Mouse (Mus musculus) neutrophil, adult 5-6 weeks (primary cell): ENCODE data around the gene Cdc42ep2. TPM values are rescaled to one million over a fixed set of nuclear protein-coding genes. Genes with fewer than 3 reads are reported as not detected.
A peak's percentile ranks its signal among the peaks of the same experiment; 100 is the strongest.

ENCODE experiments used
- ATAC-seq: fragments of 151-379, 151-347 bp; 2 replicates; pipeline ENCODE4 v1.8.0; 2017; ENCODE audit warnings: mild to moderate bottlenecking, moderate TSS enrichment; ENCODE audit not compliant: insufficient number of reproducible peaks, poor library complexity, low FRiP score, severe bottlenecking; ENCODE audit errors: extremely low read depth
- total RNA-seq: library from RNA; stranded (forward); fragments of 200-1000 nt; gene quantifications from 2 replicates; pipeline ENCODE4 v1.2.3, GENCODE M21; 2017

Gene Cdc42ep2
- total RNA-seq: 3.8 and 4.8 TPM in 2 replicates

- peak; percentile 90 for ATAC-seq
Observed at GRCm38 (mm10) chr19:5924713-5925093, at the start of gene Cdc42ep2. Gene Cdc42ep2, minus strand, starts transcription at chr19:5924816.

- ATAC-seq: no peak
Observed at GRCm38 (mm10) chr19:5967664-5968063, 43.0 kb upstream of the Cdc42ep2 start.

GRCm38 (mm10) chr19:5966786-5967185 lies 42.2 kb upstream of the Cdc42ep2 start:
- no peak for ATAC-seq

- ATAC-seq: no peak
Observed at GRCm38 (mm10) chr19:5965910-5966309, 41.3 kb upstream of the Cdc42ep2 start.

- ATAC-seq: peak; percentile 84
Observed at GRCm38 (mm10) chr19:5965280-5965679, 40.7 kb upstream of the Cdc42ep2 start.

GRCm38 (mm10) chr19:5964804-5965203 lies 40.2 kb upstream of the Cdc42ep2 start:
- no peak for ATAC-seq

GRCm38 (mm10) chr19:5963883-5964562 lies 39.4 kb upstream of the Cdc42ep2 start, which contains the start of gene Pola2:
Gene Pola2, minus strand, starts transcription at chr19:5964202.
- peak; percentile 62 for ATAC-seq

- ATAC-seq: no peak
Observed at GRCm38 (mm10) chr19:5962651-5963050, 38.0 kb upstream of the Cdc42ep2 start.

- no peak for ATAC-seq
Observed at GRCm38 (mm10) chr19:5957371-5957770, 32.8 kb upstream of the Cdc42ep2 start.

GRCm38 (mm10) chr19:5956685-5957084 lies 32.1 kb upstream of the Cdc42ep2 start:
- ATAC-seq: peak; percentile 75

- no peak for ATAC-seq
Observed at GRCm38 (mm10) chr19:5955704-5956670, 31.4 kb upstream of the Cdc42ep2 start.

- ATAC-seq: no peak
Observed at GRCm38 (mm10) chr19:5954936-5955335, 30.3 kb upstream of the Cdc42ep2 start.

GRCm38 (mm10) chr19:5954031-5954710 lies 29.6 kb upstream of the Cdc42ep2 start:
- ATAC-seq: no peak

GRCm38 (mm10) chr19:5953201-5953770 lies 28.7 kb upstream of the Cdc42ep2 start:
- no peak for ATAC-seq

- no peak for ATAC-seq
Observed at GRCm38 (mm10) chr19:5952071-5952691, 27.6 kb upstream of the Cdc42ep2 start.

GRCm38 (mm10) chr19:5951631-5952030 lies 27.0 kb upstream of the Cdc42ep2 start:
- ATAC-seq: no peak

GRCm38 (mm10) chr19:5950218-5950617 lies 25.6 kb upstream of the Cdc42ep2 start:
- ATAC-seq: no peak

- no peak for ATAC-seq
Observed at GRCm38 (mm10) chr19:5945891-5946290, 21.3 kb upstream of the Cdc42ep2 start.

- peak; percentile 72 for ATAC-seq
Observed at GRCm38 (mm10) chr19:5945027-5945426, 20.4 kb upstream of the Cdc42ep2 start.
